Mouse (Mus musculus): ENCODE results near the gene Dnajc5. TPM values are rescaled to one million over a fixed set of nuclear protein-coding genes. Genes with fewer than 3 reads are reported as not detected.
A peak's percentile ranks its signal among the peaks of the same experiment; 100 is the strongest.
"Not testable (repeated sequence)": the region's sequence is repeated elsewhere in the genome, so short reads cannot be mapped to it uniquely, and the experiment has no call there.

The Dnajc5 gene
- total RNA-seq, 2 experiments from 2014 or later, result 288 to 300 TPM

DNA sequence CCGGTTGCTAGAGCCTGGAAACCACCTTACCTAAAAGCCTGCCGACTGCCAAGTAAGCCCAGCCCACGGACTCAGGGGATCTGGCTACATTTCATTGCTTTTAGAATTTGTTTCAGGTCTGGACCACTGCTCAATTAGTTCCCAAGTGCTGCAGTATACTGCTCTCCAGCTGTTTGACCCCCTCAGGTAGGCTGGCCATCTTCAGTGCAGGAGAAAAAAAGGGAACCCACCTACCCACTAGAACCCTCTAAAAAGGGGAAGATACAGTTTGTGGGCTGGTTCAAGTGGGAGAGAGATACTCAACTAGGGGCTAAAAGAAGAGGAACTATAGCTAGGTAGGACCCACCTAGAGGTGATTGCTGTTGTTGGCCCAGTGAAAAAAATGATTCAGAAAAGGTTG, 28.1 kb upstream of the Dnajc5 start:
- DNase-seq (ENCODE audit: extremely low spot score in 1 of 2, low spot score in 2 of 2), result no peak
- intact Hi-C loops (cut with DNase I), result no loop called here
- H3K4me3 ChIP-seq, result no peak overlapping the region

GRCm38 (mm10) chr2:181493156-181493927, 26.9 kb upstream of the Dnajc5 start, which contains the start of gene Abhd16b:
Gene Abhd16b (plus strand): TSS chr2:181493206.
- intact Hi-C loops (cut with DNase I), result loop anchor here (1.0 kb wide), 1 partner anchor 35 kb away; no protein-coding TSS in a partner anchor
- H3K27ac ChIP-seq, result no peak within 1 kb of the TSS
- no peak for TF ChIP-seq CTCF (IDR thresholded peaks at IDR 0.05)
- DNase-seq (ENCODE audit: extremely low spot score in 1 of 2, low spot score in 2 of 2), result no peak
- H3K4me3 ChIP-seq, result no peak within 1 kb of the TSS

More for the DNA sequence above, 28.1 kb upstream of the Dnajc5 start:
- H3K27ac ChIP-seq, result no peak overlapping the region
- TF ChIP-seq CTCF (IDR thresholded peaks at IDR 0.05), result no peak

GRCm38 (mm10) chr2:181494266-181494945, 25.9 kb upstream of the Dnajc5 start:
- H3K27ac ChIP-seq, result no peak overlapping the region
- TF ChIP-seq CTCF (IDR thresholded peaks at IDR 0.05), result no peak
- DNase-seq (ENCODE audit: extremely low spot score in 1 of 2, low spot score in 2 of 2), result no peak
- intact Hi-C loops (cut with DNase I), result loop anchor here (1.0 kb wide), 1 partner anchor 102 kb away; no protein-coding TSS in a partner anchor
- no peak overlapping the region for H3K4me3 ChIP-seq

DNA sequence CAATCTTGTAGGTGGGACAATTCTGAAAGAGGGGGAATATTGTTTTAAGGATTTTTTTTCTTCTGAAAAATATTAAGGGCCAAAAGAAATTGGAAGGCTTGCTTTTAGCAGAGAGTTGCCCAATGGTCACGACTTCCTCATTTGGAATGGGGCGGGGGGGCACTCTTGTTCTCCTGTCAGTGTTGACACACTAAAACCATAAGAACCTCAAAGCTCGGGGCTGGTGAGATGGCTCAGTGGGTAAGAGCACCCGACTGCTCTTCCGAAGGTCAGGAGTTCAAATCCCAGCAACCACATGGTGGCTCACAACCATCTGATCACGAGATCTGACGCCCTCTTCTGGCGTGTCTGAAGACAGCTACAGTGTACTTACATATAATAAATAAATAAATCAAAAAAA, 24.4 kb upstream of the Dnajc5 start:
- intact Hi-C loops (cut with DNase I), result loop anchor here (1.0 kb wide), 1 partner anchor 85 kb away; no protein-coding TSS in a partner anchor
- not testable (repeated sequence) for H3K4me3 ChIP-seq; H3K27ac ChIP-seq; DNase-seq (ENCODE audit: extremely low spot score in 1 of 2, low spot score in 2 of 2)

DNA sequence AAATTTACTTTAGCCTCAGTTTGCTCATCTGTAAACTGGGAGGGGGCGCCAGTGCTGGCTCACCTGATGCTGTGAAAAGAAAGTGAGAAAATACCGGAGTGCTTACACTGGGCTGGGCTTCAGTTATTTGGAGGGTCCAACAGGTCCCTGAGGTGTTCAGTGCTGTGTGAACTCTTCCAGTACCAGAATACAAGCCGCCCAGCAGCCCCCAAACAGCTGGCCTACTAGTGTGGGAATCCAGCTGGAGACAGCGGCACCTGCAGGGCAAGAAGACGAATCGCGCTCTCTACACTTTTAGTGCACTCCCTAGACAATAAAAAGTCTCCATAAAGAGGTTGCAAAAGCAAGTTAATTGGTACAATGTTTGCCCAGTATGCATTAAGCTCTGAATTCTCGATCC, 24.0 kb upstream of the Dnajc5 start:
- peak; percentile 66 for TF ChIP-seq CTCF (IDR thresholded peaks at IDR 0.05)
- intact Hi-C loops (cut with DNase I), result loop anchor here (1.0 kb wide), 1 partner anchor 85 kb away; no protein-coding TSS in a partner anchor
- peak; percentile 50 to 61 for DNase-seq (ENCODE audit: extremely low spot score in 1 of 2, low spot score in 2 of 2)
- Histone ChIP-seq H3K27ac (peak overlapping the region; percentile 86), H3K4me3 (peak overlapping the region; percentile 90)

DNA sequence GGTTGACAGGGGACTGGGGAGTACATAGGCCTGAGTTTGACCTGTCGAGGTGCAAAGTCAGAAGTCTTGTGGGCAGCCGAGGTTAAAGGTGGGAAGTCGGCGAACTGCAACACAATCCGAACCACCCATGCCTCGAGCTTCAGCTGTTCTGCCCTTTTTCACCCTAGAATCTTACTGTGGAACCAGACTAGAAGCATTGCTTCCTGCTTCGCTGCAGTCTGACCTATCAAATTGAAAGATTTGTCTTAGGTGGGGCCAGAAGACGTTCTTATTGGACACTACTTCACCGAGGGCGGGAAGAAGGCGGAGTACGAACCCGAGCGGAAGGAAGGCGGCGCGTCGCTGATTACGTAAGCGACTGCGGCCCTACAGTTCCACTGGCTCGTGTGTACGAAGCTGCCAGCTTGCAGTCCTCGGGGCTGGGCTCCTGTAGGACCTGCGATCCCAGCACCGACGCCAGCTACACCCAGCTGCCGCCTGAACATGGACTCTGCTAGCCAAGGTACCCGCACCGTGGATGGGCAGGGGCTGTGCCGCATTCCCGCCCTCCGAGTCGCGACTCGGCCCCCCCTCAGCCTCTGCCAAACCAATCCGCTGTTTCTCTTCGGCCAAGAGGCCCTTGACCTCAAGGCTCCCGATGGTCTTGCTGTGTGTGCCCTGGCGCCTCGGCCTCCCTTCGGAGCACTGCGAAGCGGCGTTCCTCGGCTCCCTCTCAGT, 23.3 kb upstream of the Dnajc5 start, which contains the start of gene Tpd52l2:
Tpd52l2 (plus strand) TSS at position 312 of the 717 bp plus-strand sequence.
- H3K4me3 ChIP-seq, result peak within 1 kb of the TSS; percentile 90
- DNase-seq (ENCODE audit: extremely low spot score in 1 of 2, low spot score in 2 of 2), result peak; percentile 83 to 92
- no peak for TF ChIP-seq CTCF (IDR thresholded peaks at IDR 0.05)
- intact Hi-C loops (cut with DNase I), result loop anchor here (1.0 kb wide), 1 partner anchor 86 kb away; no protein-coding TSS in a partner anchor
- peak within 1 kb of the TSS; percentile 95 for H3K27ac ChIP-seq

DNA sequence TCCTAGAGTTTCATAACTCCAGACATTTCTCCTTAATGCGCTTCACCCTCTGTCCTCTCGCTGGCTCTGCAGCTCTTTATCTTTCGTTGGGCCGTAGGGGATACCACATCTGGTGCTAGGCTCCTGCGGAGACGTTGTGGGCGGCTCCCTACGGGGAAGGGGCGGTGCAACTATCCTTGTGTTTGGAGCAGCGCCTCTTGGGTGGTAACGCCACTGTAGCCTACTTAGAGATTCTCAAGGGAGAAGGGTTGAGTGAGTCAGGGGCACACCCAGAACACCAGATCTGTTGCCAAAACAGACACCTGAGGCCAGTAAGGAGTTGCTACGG, 22.8 kb upstream of the Dnajc5 start:
- peak; percentile 24 to 47 for DNase-seq (ENCODE audit: extremely low spot score in 1 of 2, low spot score in 2 of 2)
- intact Hi-C loops (cut with DNase I), result no loop called here
- H3K27ac ChIP-seq, result peak overlapping the region; percentile 95
- peak overlapping the region; percentile 90 for H3K4me3 ChIP-seq
- no peak for TF ChIP-seq CTCF (IDR thresholded peaks at IDR 0.05)

DNA sequence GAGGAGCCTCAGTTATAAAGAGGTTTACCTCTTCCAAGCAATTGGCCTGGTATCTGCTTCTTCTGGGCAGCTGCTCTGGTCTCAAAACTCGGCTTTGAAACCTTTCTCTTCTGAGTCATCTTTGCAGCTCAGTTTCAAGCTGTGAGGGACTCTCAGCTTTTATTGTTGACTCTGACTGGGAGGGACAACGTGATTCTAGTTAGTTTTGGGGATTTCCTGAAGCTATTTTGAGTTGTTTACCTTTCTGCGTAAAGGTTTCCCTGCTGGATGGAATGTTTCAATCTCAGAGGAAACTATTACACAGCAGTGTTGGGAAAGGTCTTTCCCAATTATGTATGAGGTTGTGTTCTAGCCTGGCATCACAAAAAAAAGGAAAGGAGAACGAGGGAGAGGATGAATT, 21.6 kb upstream of the Dnajc5 start:
- Histone ChIP-seq H3K27ac (no peak overlapping the region), H3K4me3 (no peak overlapping the region)
- no peak for TF ChIP-seq CTCF (IDR thresholded peaks at IDR 0.05)
- no peak for DNase-seq (ENCODE audit: extremely low spot score in 1 of 2, low spot score in 2 of 2)
- intact Hi-C loops (cut with DNase I), result no loop called here

DNA sequence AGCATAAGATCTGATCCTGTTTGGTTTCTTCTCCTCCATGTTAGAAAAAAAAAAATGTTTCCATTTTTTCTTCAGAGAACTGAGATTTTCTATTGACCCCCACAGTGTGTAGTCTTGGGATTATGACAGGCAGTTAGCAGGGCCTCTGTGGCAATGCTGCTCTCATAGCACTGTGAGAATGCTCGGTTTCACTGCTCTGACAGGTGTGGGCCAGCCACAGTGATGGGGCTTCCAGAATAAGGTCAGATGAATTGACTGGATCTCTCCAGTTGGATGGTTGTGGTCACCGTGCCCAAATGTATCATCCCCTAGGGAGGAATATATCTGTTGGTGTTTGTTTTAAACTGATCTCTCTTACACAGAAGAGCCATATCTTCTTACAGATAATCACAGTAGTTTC, 11.1 kb upstream of the Dnajc5 start:
- intact Hi-C loops (cut with DNase I), result no loop called here
- no peak overlapping the region for H3K27ac ChIP-seq
- no peak for DNase-seq (ENCODE audit: extremely low spot score in 1 of 2, low spot score in 2 of 2)
- H3K4me3 ChIP-seq, result no peak overlapping the region
- TF ChIP-seq CTCF (IDR thresholded peaks at IDR 0.05), result no peak

- DNase-seq (ENCODE audit: extremely low spot score in 1 of 2, low spot score in 2 of 2), result no peak
- intact Hi-C loops (cut with DNase I), result no loop called here
- no peak overlapping the region for H3K27ac ChIP-seq
- H3K4me3 ChIP-seq, result no peak overlapping the region
- no peak for TF ChIP-seq CTCF (IDR thresholded peaks at IDR 0.05)
Measured at GRCm38 (mm10) chr2:181511231-181511630, 9.1 kb upstream of the Dnajc5 start.

- Histone ChIP-seq H3K27ac (peak overlapping the region; percentile 98), H3K4me3 (peak overlapping the region; percentile 90)
- intact Hi-C loops (cut with DNase I), result no loop called here
- no peak for TF ChIP-seq CTCF (IDR thresholded peaks at IDR 0.05)
- DNase-seq (ENCODE audit: extremely low spot score in 1 of 2, low spot score in 2 of 2), result no peak
Measured at GRCm38 (mm10) chr2:181519201-181519600, 1.1 kb upstream of the Dnajc5 start.

DNA sequence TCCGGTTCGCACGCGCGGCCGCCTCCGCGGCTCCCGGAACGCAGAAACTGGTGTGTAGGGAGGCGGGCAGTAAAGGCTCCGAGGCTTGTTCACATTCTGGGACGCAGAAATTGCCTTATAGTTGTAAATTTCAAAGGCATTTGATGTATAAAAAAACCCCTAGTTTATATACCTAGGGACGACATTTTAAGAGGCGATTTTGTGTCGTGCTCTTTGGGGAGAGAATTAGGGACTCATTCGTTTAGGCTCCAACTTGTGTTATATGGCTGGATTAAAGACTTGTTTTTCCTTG, 597 bp downstream of the Dnajc5 start:
- no peak for DNase-seq (ENCODE audit: extremely low spot score in 1 of 2, low spot score in 2 of 2)
- H3K27ac ChIP-seq, result peak overlapping the region; percentile 98
- intact Hi-C loops (cut with DNase I), result loop anchor here (1.0 to 2.0 kb wide), 3 partner anchors 60 to 72 kb away; partner anchors contain the start of genes Zbtb46 and Zfp512b
- H3K4me3 ChIP-seq, result peak overlapping the region; percentile 90
- no peak for TF ChIP-seq CTCF (IDR thresholded peaks at IDR 0.05)

Measured in left cerebral cortex, adult 2 months (tissue).